Mouse (Mus musculus) heart, adult 11 months (tissue): ENCODE data around the gene Apmap.

Experiments
- DNase-seq: peaks from one replicate; pipeline ENCODE4 v3.0.0; 2022

The Apmap gene

DNA sequence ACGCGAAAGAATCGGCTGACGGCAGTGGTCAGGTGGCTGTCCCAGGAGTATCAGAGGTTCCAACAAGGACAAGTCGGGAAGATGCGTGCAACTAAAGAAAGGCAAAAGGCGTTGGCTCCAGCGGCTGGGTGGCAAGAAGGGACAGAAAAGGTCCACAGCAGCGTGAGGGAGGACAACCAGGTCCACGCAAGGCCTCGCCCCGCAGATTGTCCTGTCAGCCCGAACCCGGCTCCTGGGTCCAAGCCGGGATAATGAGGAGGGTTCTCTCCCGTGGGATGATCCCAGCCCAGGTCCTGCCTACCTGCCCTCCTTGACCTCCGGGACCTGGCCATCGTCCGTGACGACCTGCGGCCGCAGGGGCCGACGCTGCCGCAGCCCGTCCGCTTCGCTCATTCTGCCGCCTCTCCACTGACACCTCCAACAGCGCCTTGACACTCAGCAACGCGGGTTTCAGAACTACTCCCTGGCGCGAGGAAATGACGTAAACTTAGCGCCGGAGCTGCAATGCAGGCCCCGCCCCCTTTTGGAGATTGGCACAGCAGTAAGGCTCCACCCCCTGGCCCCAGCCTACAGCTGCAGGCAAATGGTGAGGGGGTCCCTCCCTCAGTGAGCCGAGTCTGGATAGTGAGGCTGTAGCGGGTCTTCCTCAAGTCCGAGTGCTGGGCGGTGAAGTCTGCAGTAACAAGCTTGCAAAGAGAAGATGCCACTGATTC is at the start of gene Apmap:
Gene Apmap, minus strand, starts transcription at position 481 of the 713 bp plus-strand sequence.
- DNase-seq: peak; percentile 99

- no peak for DNase-seq
Observed at GRCm38 (mm10) chr2:150656975-150657768, 48.8 kb upstream of the Apmap start.

DNA sequence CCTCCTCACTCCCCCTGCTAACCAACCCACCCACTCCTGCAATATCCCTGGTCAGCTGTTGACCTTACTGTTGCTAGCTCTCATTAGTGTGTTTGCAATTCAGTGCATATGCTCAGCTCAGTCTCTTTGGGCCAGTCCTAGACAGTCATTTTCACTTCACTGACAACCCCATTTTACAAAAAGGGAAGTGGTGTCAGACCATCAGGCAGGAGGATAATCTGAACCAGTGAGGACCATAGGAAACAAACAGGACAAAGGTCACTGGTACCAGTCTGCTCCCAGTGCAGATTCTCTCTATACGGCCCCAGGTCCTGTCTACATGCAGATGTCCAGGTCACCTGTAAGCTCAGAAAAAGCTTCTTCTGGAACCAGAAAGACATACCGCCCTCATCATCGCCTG is 47.7 kb upstream of the Apmap start:
- no peak for DNase-seq

DNA sequence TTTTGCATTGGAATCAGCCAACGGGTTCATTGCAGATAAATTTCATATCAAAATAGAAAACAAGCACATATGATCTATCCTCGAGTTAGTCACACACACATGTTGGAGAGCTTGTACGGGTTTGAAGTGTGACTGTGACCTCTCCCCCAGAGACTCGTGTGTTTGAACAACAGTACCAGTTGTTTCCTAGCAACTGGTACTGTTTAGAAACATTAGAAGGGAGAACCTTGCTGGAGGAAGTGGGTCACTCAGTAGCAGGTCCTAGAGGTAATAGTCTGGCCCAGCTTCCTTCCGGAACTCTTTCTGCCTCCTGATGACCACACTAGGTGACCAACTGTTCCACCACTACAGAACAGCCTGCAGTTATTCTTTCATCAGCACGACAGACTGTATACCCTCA is 46.9 kb upstream of the Apmap start:
- DNase-seq: peak; percentile 92

DNA sequence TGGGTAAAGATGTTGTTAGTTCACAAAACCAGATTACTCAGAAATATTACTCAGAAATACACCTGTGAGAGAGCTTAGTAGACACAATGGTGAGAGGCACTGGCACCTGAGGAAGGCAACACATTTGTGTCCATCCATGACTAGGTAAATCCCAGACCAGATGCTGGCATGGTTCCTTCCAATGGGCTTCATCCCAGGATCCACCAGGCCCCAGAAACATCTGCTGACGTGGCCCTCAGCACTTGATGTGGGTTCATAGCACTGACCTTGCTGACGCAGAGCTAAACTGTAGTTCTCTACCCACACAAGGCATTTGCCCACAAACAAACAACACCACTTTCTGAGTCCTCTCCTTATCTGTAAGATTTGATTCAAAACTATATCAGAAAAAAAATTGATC is 46.4 kb upstream of the Apmap start:
- peak; percentile 91 for DNase-seq

GRCm38 (mm10) chr2:150651366-150651765 is 43.0 kb upstream of the Apmap start:
- no peak for DNase-seq

DNA sequence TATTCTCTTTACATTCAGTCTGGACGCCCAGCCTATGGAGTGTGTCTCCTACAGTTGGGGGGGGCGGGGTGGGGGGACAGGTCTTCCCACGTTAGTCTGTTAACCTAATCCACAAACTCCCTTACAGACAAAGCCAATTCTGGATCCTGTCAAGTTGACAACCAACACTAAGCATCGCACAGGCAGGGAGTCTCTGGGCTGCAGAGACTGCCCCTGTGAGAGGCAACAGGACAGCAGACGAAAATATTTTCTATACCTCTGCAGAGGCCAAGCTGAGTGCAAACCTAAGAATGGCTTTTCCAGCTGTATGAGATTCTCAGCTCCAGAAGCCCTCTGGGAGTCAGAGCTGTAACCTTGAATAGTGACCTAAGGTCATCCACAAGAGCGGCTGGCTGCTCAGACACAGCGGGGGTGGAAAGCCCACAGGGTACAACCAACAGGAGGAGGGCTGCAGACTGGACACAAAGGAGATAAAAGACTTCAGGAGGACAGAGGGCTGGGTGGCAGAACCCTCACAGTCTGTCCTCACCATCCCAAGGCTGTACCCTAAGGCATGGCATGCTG is 42.2 kb upstream of the Apmap start:
- DNase-seq: no peak

DNA sequence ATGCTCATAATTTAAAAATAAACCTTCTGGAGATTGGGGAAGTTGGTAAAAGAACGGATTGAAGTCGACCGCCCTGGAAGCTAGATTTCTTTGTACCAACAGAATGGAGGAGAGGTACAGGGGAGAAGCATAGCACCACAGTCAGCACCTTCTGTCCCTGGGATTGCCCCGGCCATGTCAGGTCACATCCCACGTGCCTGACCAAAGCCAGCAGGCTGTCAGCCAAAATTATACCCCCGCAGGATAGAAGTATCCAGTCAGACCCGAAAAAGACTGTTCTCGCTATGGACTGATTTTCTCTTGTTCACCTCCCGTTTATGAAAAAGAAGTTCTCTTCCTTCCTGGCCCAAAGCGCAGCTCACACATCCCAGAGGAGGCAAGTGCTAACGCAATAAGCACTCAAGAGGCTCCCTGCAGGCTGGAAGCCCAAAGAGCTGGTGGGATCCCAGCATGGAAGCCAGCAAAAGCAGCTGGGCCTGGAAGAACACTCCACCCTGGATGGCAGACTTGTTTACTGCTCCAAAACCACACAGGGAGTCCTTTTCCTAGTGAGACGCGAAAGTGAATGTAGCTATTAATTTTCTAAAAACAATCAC is 40.0 kb upstream of the Apmap start:
- peak; percentile 97 for DNase-seq

DNA sequence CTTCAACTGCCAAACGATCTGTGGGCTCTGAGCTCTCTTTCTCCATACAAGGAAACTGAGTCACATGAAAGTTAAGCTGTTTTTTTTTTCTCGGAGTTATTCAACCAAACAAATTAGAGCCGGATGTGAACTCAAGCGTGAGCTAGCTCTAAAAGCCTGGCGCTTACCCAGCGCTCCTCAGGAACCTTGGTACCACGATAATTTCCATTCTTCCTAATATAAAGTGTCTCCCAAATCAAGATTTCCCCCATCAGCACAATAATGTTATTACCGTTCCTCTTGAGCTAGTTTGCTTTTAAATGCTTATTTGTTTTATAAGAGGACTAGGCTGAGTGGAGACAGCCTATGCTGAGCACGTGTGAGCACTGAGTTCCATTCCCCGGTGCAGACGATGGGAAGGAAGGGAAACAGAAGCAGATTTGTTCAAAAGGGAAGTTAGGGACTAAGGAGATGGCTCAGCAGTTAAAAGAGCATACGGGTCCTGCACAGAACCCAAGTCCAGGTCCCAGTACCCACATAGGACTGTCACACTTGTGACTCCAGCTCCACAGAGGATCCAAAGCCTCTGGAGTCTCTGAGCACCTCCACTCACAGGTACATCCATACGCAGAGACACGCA is 39.4 kb upstream of the Apmap start:
- peak; percentile 92 for DNase-seq

- no peak for DNase-seq
Observed at GRCm38 (mm10) chr2:150646411-150647121, 38.2 kb upstream of the Apmap start.

- DNase-seq: no peak
Observed at GRCm38 (mm10) chr2:150645225-150645624, 36.9 kb upstream of the Apmap start.

DNA sequence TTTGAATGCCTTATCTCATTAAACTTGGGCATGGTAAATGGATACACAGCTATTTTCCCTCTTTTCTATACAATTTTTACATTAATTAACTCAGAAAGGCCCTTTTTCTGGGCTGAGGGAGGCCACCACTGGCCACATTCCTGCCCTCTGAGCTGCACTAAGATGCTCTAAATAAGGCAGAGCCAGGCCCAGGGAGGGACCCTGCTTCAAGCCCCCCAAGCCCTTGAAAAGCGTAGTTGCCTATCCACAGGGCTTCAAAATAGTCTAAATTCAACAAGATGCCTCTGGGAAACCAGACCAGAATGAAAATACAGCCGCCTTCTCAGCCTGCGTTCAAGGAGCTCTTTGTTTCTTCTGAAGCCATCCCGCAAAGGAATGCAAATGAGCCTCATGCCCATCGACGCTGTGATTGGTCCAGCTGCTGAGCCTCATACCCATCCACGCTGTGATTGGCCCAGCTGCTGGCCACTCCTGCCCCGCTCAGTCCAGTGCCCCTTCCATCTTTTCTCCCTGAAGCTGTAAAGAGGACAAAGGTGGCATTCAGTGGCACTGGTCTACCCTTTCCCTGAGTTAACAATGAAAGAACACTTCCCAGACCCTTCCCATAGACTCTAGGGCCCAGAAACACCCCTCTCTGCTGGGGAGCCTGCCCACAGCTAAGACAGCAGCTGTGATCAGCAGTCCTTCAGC is 35.5 kb upstream of the Apmap start:
- no peak for DNase-seq

- DNase-seq: no peak
Observed at GRCm38 (mm10) chr2:150643166-150643565, 34.8 kb upstream of the Apmap start.

- DNase-seq: no peak
Observed at GRCm38 (mm10) chr2:150638370-150638733, 30.0 kb upstream of the Apmap start.

DNA sequence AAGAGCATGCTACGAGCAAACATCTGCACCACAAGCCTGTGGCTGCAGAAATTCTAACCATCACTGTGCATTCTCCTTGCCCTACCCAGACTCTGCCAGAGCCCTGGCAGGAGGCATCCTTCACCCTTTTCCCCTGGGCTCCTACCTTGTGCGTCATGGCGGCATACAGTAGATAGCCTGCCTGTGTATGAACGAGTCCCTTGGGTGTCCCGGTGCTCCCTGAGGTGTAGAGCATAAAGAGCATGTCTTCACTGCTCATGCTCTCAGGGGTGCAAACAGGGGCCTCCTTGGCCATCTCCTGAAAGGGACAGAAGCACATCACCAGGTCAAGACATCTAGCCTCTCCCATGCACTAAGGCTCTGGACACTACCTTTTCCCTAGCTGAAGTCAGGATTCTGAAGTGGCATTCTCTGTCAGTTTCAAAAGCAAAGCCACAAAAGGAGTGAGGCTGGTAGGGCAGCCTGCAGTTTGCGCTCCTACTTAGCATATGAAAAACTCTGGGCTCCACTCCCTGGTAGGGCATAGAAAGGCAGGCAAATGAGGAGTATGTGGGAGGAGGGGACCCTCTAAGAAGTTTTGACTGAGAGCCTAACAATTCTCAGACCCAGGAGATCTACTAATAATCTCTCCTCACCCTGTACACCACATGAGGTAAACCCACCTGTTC is 29.5 kb upstream of the Apmap start:
- DNase-seq: no peak

- DNase-seq: no peak
Observed at GRCm38 (mm10) chr2:150635877-150636446, 27.6 kb upstream of the Apmap start.

GRCm38 (mm10) chr2:150629255-150629654 is 20.9 kb upstream of the Apmap start:
- no peak for DNase-seq

DNA sequence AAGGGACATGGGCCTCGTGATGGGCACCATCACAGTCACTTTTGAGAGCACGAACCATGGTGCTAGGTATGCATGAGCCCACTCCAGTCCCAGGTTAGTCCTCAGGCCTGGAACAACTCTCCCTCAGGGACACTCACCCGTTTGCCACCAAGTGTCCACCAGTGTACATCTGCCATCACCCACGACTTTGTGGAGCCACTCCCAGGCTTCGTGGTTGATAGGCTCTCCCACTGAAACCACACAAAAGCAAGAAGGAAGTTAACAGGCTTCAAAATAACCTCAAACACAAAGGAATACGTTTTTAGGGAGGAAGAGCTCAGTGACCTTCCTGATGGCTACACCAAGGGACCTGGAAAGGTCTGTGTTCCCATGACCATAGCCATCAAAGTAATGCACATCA is 18.8 kb upstream of the Apmap start:
- DNase-seq: no peak

DNA sequence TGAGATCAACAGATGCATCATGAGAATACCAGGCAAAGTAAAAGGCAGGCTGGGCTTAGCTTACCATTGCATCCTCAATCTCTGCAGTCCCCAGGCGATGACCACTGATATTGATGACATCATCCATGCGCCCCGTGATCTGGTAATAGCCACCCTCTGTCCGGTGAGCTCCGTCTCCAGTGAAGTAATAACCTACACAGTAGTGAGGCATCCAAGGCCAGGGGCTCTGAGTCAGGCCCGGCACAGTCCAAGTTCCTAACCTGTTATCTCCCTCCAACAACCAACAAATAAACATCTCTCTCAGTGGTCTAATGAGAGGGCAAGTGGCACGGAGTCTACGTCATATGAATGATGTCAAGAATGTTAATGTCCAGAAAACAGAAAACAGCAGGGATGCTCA is 16.6 kb upstream of the Apmap start:
- no peak for DNase-seq

GRCm38 (mm10) chr2:150623957-150624356 is 15.6 kb upstream of the Apmap start:
- no peak for DNase-seq

DNA sequence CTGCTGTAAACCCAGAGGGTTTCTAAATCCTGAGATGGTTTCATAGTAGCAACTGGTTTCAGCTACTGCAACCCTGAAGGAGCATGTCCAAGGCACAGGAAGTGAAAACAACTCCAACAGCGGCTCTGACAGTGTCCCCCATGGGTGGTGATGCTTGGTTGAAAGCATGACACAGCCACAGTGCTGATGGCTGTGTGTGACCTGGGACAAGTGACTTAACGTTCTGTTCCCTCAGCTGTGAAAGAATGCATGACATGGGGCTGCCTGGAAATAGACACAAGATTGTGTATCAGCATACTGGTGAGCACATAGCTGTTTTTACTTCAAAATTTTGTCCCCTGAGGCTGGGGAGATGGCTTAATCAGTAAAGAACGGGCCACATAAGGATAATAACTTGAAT is 13.3 kb upstream of the Apmap start:
- peak; percentile 96 for DNase-seq
